Mouse (Mus musculus) cortical plate, adult 2 months (tissue): ENCODE results near the gene Ywhae.

ENCODE experiments used
- CTCF ChIP-seq: fragments of 200-500 bp; IDR thresholded peaks from 2 replicates; pipeline ENCODE4 v1.5.1; 2011; ENCODE audit warnings: mild to moderate bottlenecking, control low read depth, low read length; ENCODE audit not compliant: insufficient read depth; ENCODE audit errors: extremely low read depth
- POLR2A ChIP-seq: fragments of 200-500 bp; IDR thresholded peaks from 2 replicates; pipeline ENCODE4 v1.6.1; 2011; ENCODE audit warnings: mild to moderate bottlenecking, low read length, control low read depth; ENCODE audit not compliant: insufficient read depth; ENCODE audit errors: extremely low read depth

DNA sequence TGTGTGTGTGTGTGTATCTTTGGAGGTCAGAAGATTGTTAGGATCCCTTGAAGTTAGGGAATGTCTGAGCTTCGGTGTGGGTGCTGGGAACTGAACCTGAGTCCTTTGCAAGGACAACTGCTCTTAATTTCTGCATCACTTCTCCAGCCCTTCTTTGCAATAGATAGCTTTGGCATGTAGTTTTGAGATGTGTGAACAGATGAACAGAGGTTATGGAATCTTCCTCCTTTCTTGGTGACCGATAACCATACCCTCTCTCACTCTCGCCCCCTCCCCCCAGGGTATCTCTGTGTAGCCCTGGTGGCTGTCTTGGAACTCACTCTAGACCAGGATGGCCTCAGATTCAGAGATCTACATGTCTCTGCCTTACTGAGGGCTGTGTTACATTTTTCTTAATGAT, 12.1 kb downstream of the Ywhae start:
- TF ChIP-seq POLR2A (no peak), CTCF (no peak)
